Mouse (Mus musculus) intestine, postnatal 0 days (tissue): ENCODE data around the gene Gm14403. TPM values are rescaled to one million over a fixed set of nuclear protein-coding genes. Genes with fewer than 3 reads are reported as not detected.
"Not testable (repeated sequence)": the region's sequence is repeated elsewhere in the genome, so short reads cannot be mapped to it uniquely, and the experiment has no call there.

Experiments used
- ATAC-seq: fragments of 200-750 bp; cut with Nextera tagmentation; 2 replicates; pipeline ENCODE4 v1.8.0; 2017; ENCODE audit warnings: mild to moderate bottlenecking, moderate TSS enrichment, moderate library complexity
- H3K27ac ChIP-seq: fragments of 300-500 bp; sonication (generic); 2 replicates; pipeline ENCODE4 v1.5.1; 2014; ENCODE audit warnings: mild to moderate bottlenecking, low read depth, low read length, moderate library complexity
- H3K27me3 ChIP-seq: fragments of 300-500 bp; sonication (generic); replicated peaks from 2 replicates; pipeline ENCODE4 v1.6.1; 2014; ENCODE audit warnings: low read length, mixed read lengths; ENCODE audit not compliant: control insufficient read depth, insufficient read depth
- H3K36me3 ChIP-seq: fragments of 300-500 bp; sonication (generic); 2 replicates; pipeline ENCODE4 v1.6.1; 2014; ENCODE audit warnings: mild to moderate bottlenecking, moderate library complexity; ENCODE audit not compliant: control insufficient read depth, insufficient read depth
- H3K4me1 ChIP-seq: fragments of 300-500 bp; sonication (generic); replicated peaks from 2 replicates; pipeline ENCODE4 v1.6.1; 2014; ENCODE audit warnings: antibody characterized with exemption, low read length, mixed read lengths; ENCODE audit not compliant: control insufficient read depth, insufficient read depth
- H3K4me2 ChIP-seq: fragments of 300-500 bp; sonication (generic); replicated peaks from 2 replicates; pipeline ENCODE4 v1.6.1; 2014; ENCODE audit warnings: low read depth, mild to moderate bottlenecking, moderate library complexity
- H3K4me3 ChIP-seq: fragments of 300-500 bp; sonication (generic); 2 replicates; pipeline ENCODE4 v1.5.1; 2014; ENCODE audit warnings: low read depth, low read length
- H3K9ac ChIP-seq: fragments of 300-500 bp; sonication (generic); 2 replicates; pipeline ENCODE4 v1.6.1; 2014; ENCODE audit warnings: mild to moderate bottlenecking, low read depth, low read length
- H3K9me3 ChIP-seq: fragments of 300-500 bp; sonication (generic); 2 replicates; pipeline ENCODE4 v1.6.1; 2016; ENCODE audit warnings: mixed run types; ENCODE audit not compliant: control insufficient read depth
- CTCF ChIP-seq: sonication (generic); IDR thresholded peaks from 2 replicates; pipeline ENCODE4 v1.5.1; 2016; ENCODE audit warnings: low read depth, mild to moderate bottlenecking, control low read depth, antibody characterized with exemption, moderate library complexity
- WGBS: fragments of 180-500 bp; shearing (Covaris S2); extraction: QIAGEN DNeasy Blood & Tissue Kit; methylation state at CpG from one replicate; pipeline ENCODE4 v1.1.7; 2014; 5-methylcytosine and 5-hydroxymethylcytosine counted together
- polyA plus RNA-seq: library from polyadenylated mRNA; unstranded; fragments of >200 nt; fragmentation: Nextera tagmentation; extraction: Ambion mirVana; gene quantifications from 2 replicates; pipeline ENCODE4 v1.2.1, GENCODE M21; 2015

Gm14403 gene
- polyA plus RNA-seq, 1 experiment from 2014 or later = 1.3 TPM

DNA sequence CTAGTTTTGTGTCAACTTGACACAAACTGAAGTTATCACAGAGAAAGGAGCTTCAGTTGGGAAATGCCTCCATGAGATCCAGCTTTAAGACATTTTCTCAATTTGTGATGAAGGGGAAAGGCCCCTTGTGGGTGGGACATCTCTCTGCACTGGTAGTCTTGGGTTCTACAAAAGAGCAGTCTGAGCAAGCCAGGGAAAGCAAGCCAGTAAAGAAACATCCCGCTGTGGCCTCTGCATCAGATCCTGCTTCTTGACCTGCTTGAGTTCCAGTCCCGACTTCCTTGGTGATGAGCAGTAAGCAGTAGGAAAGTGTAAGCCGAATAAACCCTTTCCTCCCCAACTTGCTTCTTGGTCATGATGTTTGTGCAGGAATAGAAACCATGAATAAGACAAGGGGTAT, 14.0 kb downstream of the Gm14403 start:
- not testable (repeated sequence) for H3K9ac ChIP-seq, H3K27ac ChIP-seq, H3K4me2 ChIP-seq, H3K4me3 ChIP-seq, H3K36me3 ChIP-seq, H3K27me3 ChIP-seq, H3K9me3 ChIP-seq, ATAC-seq, H3K4me1 ChIP-seq
- 86% methylated on average over 3 of the region's 3 CpGs for WGBS

DNA sequence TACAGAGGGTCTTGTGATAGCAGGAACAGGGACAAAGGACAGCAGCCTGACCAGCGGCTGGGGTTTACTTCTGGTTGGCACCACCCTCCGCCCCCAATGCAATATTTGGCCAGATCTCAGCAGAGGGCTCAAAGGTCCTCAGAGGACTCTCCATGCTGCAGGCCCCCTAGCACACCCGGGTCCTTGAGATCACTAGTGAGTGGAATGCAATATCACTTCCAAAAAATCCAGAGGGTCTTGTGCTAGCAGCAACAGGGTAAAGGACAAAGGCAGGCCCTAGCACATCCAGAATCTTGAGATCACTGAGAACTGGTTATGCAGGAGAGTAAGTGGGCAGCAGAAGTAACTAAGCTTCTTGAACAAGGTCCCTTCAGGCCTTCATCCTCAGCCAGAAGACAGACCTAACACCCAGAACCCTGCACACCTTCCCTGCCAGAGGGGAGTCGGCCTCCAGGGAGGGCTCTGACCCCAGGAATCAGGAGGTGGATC, 16.0 kb downstream of the Gm14403 start:
- H3K27ac ChIP-seq, H3K4me2 ChIP-seq, H3K4me3 ChIP-seq, ATAC-seq, H3K9ac ChIP-seq, H3K4me1 ChIP-seq, H3K36me3 ChIP-seq, H3K9me3 ChIP-seq, H3K27me3 ChIP-seq: not testable (repeated sequence)
- 77% methylated on average over 4 of the region's 4 CpGs for WGBS

DNA sequence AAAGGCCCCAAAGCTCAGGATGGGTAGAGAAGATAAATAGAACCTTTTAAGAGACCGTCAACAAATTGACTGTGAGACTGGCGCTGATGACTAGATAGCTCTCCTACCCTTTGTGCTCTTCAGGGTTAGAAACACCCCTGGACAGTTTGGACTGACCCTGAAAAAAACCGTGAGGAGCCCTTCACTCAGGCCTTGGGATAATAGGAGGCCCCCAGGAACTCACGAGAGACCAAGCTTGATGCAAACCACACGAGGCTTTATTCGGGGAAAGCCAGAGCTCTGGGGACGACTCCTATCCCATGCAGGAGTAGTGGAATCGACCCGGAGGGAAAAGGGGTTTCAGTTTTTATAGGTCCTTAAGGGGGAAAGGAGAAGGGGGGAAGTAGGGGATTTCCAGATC, 19.7 kb downstream of the Gm14403 start:
- not testable (repeated sequence) for H3K27me3 ChIP-seq, ATAC-seq, H3K4me1 ChIP-seq, H3K27ac ChIP-seq, H3K4me3 ChIP-seq, H3K4me2 ChIP-seq, H3K9me3 ChIP-seq, H3K36me3 ChIP-seq, H3K9ac ChIP-seq
- WGBS = 88% methylated on average over 9 of the region's 9 CpGs

DNA sequence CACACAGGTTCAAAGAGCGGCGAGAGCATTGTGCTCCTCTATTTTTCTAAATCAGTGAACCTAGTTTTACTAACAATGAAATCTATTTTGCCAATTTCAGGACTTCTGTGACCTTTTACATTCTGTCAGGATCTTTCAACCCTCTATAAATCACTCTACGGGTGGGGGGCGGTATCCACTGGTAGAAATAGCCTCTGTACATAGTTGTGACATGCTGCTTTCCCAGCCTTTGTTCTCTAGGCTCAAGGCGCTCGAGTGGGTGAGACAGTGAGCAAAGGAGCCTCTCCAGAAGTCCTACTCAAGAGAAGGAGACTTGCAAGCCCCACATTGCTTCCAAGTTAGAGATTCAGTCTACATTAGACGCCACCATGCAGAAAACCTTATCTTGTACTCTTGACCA, 20.3 kb downstream of the Gm14403 start:
- H3K27me3 ChIP-seq, H3K4me3 ChIP-seq, H3K9me3 ChIP-seq, H3K4me1 ChIP-seq, H3K36me3 ChIP-seq, ATAC-seq, H3K9ac ChIP-seq, H3K4me2 ChIP-seq, H3K27ac ChIP-seq: not testable (repeated sequence)
- WGBS = 87% methylated on average over 7 of the region's 7 CpGs

DNA sequence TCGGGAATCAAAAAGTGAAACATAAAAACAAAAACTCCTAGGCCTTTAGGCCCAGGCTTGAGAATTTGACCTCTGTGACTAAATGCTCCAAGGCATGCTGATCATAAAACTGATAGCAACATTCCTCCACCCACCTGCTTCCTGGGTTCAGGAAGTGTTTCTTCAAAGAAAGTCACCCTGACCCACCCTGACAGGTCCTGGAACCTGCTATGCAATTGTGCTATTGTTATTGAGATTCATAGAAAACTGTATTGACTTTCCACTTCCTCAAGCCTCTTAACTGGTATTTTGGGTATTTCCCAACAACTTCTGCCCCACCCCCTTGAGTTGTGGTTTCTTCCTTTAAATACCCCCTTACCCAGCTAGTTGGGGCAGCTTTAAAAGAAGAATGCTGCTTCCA, 20.9 kb downstream of the Gm14403 start:
- not testable (repeated sequence) for H3K9ac ChIP-seq, H3K9me3 ChIP-seq, H3K27ac ChIP-seq, H3K4me3 ChIP-seq, H3K27me3 ChIP-seq, H3K4me2 ChIP-seq, H3K4me1 ChIP-seq, ATAC-seq, H3K36me3 ChIP-seq
- 92% methylated on average over 1 of the region's 1 CpGs for WGBS

DNA sequence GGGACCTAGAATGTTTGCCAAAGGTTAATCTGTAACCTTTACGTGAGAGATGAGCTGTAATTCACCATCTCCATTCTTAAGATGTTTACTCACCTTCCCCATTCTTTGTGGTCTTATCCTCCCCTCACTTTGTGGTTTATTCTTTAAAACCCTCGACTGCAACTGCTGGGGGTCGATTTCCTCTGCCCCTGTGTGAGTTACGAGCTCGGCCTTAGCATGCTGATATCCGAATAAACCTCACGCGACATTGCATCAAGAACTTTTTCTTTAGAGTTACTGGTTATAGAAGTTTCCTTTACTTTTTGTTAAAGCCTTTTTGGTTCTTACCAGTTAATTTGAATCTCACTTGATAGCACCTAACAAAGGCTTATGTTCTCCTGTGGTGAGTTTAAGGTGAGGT, 22.0 kb downstream of the Gm14403 start:
- no peak for ATAC-seq
- Histone ChIP-seq H3K27ac (no peak overlapping the region), H3K27me3 (no peaks in the 10 kb centered on the region), H3K4me1 (no peaks in the 10 kb centered on the region), H3K36me3 (no peaks in the 10 kb centered on the region), H3K9ac (no peak overlapping the region), H3K9me3 (no peaks in the 10 kb centered on the region), H3K4me3 (no peak overlapping the region), H3K4me2 (no peak overlapping the region)
- WGBS = 74% methylated on average over 8 of the region's 8 CpGs
- no peak for TF ChIP-seq CTCF

DNA sequence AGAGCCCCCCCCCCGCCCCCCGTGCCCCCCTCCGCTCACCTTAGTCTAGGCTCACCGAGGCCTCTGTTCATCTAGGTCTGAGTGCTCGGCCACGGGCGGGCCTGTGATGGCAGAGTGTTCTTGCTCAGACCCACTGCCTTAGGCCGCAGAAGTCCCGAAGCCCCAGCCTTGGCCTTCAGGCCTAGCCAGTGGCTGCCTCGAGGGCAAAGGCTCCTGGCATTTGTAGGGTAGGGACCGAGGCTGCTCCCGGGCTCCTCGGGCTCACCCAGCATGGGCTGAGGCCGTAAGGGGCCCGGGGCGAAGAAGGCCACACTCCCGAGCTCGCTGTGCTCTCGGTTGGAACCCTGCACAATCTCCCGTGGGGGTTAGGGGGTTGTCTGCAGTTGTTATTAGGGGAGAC, 25.0 kb downstream of the Gm14403 start:
- H3K27ac ChIP-seq = no peak overlapping the region
- no peaks in the 10 kb centered on the region for H3K36me3 ChIP-seq
- H3K4me2 ChIP-seq = no peak overlapping the region
- H3K9ac ChIP-seq = no peak overlapping the region
- no peaks in the 10 kb centered on the region for H3K9me3 ChIP-seq
- no peaks in the 10 kb centered on the region for H3K4me1 ChIP-seq
- no peak overlapping the region for H3K4me3 ChIP-seq
- H3K27me3 ChIP-seq = no peaks in the 10 kb centered on the region
- no peak for ATAC-seq
- no peak for TF ChIP-seq CTCF
- WGBS = 91% methylated on average over 19 of the region's 20 CpGs

DNA sequence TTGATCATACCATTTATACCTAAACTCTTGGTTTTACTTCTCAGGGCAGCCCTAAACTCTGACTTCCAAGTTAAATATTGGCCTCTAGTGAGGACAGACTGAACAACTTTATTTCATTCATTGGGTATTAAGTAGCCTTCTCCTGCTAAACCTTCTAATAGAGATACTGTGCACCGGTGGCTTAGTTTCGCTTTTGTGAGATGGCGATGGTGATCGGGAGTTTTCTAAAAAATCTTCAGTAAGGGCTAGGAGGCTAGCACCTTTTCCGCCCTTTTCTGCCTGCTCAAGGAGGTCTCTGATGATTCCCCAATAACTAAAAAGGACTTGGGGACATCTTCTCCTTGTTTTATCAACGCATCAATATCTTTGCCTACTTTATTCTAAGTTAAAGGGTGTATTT, 25.7 kb downstream of the Gm14403 start:
- 86% methylated on average over 6 of the region's 6 CpGs for WGBS

DNA sequence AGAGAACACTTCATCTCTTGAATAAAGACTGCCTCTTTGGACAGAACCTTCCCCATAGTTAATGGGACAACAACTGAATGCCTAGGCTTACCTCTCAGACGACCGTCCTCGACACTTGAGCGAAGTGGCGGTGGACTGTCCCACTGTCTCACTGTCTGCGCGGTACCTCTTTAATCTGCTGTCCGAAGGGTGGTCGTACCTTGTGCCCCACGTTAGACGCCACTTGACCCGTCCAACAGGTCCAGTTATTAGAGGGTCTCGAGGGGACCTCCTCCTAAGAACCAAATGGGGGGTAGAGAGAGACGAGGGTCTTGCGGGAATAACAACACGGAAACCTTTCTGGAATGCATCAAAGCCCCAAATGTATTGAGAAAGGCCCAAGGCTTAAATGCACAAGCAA, 26.2 kb downstream of the Gm14403 start:
- H3K27me3 ChIP-seq, H3K36me3 ChIP-seq, H3K4me1 ChIP-seq, H3K4me3 ChIP-seq, H3K9me3 ChIP-seq, H3K4me2 ChIP-seq, ATAC-seq, H3K27ac ChIP-seq, H3K9ac ChIP-seq: not testable (repeated sequence)
- WGBS = 92% methylated on average over 16 of the region's 16 CpGs

More for the DNA sequence above, 25.7 kb downstream of the Gm14403 start:
- not testable (repeated sequence) for H3K9ac ChIP-seq, H3K27ac ChIP-seq, H3K36me3 ChIP-seq, ATAC-seq, H3K27me3 ChIP-seq, H3K4me2 ChIP-seq, H3K9me3 ChIP-seq, H3K4me1 ChIP-seq, H3K4me3 ChIP-seq
